Mouse (Mus musculus): ENCODE data around the gene Errfi1.

DNA sequence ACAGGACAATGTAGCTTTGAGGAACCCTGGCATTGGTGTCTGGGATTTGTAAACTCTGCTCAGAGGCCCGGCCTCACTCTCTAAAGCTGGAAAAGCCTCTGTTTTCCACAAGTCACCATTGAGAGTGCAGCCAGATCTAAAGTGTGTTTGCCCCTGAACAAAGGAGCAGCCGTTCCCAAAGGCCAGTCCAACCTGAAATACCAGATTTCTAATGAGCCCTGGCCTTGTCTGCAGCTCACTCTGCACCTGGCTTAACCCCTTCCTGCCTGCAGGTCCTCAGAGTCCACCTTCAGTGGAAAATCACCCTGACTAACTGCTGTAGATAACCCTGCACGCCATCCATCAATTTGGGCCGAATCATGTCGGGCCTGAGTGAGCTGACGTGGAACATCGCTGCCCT is 28.2 kb upstream of the Errfi1 start:
- TF ChIP-seq POLR2A (IDR thresholded peaks at IDR 0.05; ENCODE audit: control insufficient read depth, extremely low read depth, insufficient read depth, low read length, poor library complexity) (no peak), CTCF (IDR thresholded peaks at IDR 0.05; ENCODE audit: borderline replicate concordance, control insufficient read depth, extremely low read depth, insufficient read depth, low read length, poor library complexity) (no peak)
